Mouse (Mus musculus): ENCODE measurements around the gene Hba-x. TPM values are rescaled to one million over a fixed set of nuclear protein-coding genes. Genes with fewer than 3 reads are reported as not detected.

Gene Hba-x
- not detected for polyA plus RNA-seq (2014; fragmentation: Illumina TruSeq; extraction: RNeasy Lipid Tissue Mini Kit (QIAGEN cat#74804); ENCODE audit: insufficient read depth, low read depth, low replicate concordance)

GRCm38 (mm10) chr11:32276347-32276746, at the start of gene Hba-x:
Hba-x (plus strand) TSS chr11:32276400.

DNA sequence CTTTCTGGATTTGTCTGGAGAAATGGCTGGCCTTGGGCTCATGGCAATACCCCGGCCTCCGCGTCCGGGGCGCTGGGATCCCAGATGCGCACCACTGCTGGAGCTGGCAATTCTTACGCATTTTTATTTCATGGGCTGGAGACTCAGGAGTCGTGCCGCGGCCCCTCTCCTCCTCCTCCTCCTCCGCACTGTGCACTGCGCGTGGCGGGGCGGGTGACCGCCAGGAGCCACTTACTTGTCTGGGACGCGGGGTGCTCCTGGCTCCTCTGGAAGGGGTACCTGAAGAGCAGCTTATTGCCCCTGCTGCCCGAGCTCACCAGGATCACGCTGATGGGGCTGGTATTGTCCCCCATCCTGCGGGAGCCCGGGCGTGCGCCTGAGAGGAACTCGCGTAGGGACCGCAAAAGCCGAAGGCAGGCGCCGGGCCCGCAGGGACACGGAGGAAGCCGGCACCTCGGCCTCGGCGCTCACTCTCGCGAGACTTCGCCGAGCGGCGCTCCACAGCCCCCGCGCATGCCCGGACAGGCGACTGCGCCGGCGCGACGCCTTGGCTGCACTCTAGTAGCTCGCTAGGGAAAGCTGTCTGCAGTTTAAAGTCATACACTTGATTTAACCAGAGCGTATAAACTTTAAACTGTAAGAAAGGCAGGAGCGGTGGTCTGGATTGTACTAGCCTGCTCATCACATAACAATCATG, 8.9 kb upstream of the Hba-x start, which contains the start of gene Nprl3:
Gene Nprl3 (minus strand): TSS at position 520 of the 697 bp plus-strand sequence.

DNA sequence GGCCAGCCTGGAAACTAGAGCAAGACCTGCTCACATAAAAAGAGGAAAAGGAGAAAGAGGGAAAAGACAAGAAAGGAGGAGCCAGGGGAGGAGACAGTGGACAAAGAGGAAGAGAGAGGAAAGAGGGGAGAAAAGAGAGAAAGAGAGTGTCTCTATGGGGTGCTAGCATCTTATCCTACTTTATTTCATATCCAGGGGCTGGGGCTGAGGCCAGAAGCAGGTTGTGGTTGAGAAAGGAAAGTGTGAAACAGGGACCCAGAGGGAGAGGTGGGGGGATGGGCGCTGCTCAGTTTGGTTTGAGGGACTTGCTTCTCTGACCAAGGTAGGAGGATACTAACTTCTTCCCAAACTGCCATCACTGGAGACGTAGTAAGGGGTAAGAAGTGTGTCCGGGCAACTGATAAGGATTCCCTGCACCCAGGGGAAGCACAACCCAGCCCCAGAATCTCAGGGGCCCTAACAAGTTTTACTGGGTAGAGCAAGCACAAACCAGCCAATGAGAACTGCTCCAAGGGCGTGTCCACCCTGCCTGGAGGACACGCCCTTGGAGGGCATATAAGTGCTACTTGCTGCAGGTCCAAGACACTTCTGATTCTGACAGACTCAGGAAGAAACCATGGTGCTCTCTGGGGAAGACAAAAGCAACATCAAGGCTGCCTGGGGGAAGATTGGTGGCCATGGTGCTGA, 7.0 kb downstream of the Hba-x start, which contains the start of gene Hba-a1:
Gene Hba-a1 (plus strand): TSS at position 421 of the 687 bp plus-strand sequence.

DNA sequence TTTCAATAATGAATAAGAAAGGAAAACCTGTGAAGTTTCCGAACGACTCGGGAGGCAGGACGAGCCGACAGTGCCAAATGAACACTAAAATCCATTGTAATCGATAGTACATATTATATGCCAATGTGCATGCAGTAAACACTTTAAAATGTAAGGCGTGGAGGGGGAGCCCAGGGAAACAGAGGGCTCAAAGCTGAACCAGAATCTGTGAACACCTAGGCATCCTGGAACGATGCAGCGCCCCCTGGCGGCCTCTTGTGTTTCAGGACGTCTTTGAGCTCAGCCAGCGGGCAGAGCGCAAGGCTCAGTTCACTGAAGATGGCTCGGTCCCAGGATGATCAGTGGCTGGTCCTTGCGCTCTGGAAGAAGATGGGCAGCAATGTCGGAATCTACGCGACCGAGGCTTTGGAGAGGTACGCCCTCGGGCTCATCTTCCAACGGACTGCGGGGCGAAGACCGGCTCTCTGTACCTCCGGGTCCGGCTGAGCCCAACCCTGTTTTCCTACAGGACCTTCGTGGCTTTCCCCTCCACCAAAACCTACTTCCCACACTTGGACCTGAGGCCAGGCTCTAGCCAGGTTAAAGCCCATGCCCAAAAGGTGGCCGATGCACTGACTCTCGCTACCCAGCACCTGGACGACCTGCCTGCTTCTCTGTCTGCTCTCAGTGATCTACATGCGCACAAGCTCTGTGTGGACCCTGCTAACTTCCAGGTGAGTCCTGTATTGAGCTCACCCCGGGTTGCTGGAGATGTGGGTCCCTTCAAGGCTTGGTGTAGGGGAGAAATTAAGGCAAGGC, 10.7 kb downstream of the Hba-x start, which contains the start of gene Hbq1b:
Gene Hbq1b (plus strand): TSS at position 271 of the 798 bp plus-strand sequence.

GRCm38 (mm10) chr11:32296203-32296602, 20.0 kb downstream of the Hba-x start, which contains the start of gene Hba-a2:
Hba-a2 (plus strand) TSS chr11:32296489.

DNA sequence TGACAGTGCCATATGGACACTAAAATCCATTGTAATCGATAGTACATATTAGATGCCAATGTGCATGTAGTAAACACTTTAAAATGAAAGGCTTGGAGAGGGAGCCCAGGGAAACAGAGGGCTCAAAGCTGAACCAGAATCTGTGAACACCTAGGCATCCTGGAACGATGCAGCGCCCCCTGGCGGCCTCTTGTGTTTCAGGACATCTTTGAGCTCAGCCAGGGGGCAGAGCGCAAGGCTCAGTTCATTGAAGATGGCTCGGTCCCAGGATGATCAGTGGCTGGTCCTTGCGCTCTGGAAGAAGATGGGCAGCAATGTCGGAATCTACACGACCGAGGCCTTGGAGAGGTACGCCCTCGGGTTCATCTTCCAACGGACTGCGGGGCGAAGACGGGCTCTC, 23.7 kb downstream of the Hba-x start, which contains the start of gene Hbq1a:
Gene Hbq1a (plus strand): TSS at position 205 of the 400 bp plus-strand sequence.

Other genes with a start within 250 kb of the Hba-x start
- 0.74 TPM for gene Il9r, start 76.1 kb upstream of the Hba-x start, polyA plus RNA-seq (2014; fragmentation: Illumina TruSeq; extraction: RNeasy Lipid Tissue Mini Kit (QIAGEN cat#74804); ENCODE audit: insufficient read depth, low read depth, low replicate concordance)
- gene Snrnp25, start 71.0 kb upstream of the Hba-x start, polyA plus RNA-seq (2014; fragmentation: Illumina TruSeq; extraction: RNeasy Lipid Tissue Mini Kit (QIAGEN cat#74804); ENCODE audit: insufficient read depth, low read depth, low replicate concordance), result 24.2 TPM
- gene Rhbdf1, start 54.1 kb upstream of the Hba-x start, polyA plus RNA-seq (2014; fragmentation: Illumina TruSeq; extraction: RNeasy Lipid Tissue Mini Kit (QIAGEN cat#74804); ENCODE audit: insufficient read depth, low read depth, low replicate concordance), result 19.5 TPM
- gene Mpg, start 49.9 kb upstream of the Hba-x start, polyA plus RNA-seq (2014; fragmentation: Illumina TruSeq; extraction: RNeasy Lipid Tissue Mini Kit (QIAGEN cat#74804); ENCODE audit: insufficient read depth, low read depth, low replicate concordance), result 12.7 TPM
- gene Nprl3, start 8.7 kb upstream of the Hba-x start, polyA plus RNA-seq (2014; fragmentation: Illumina TruSeq; extraction: RNeasy Lipid Tissue Mini Kit (QIAGEN cat#74804); ENCODE audit: insufficient read depth, low read depth, low replicate concordance), result 11.5 TPM
- gene Hba-a1, start 7.1 kb downstream of the Hba-x start, polyA plus RNA-seq (2014; fragmentation: Illumina TruSeq; extraction: RNeasy Lipid Tissue Mini Kit (QIAGEN cat#74804); ENCODE audit: insufficient read depth, low read depth, low replicate concordance), result 9,126 TPM
- not detected for gene Hbq1b, start 10.6 kb downstream of the Hba-x start, polyA plus RNA-seq (2014; fragmentation: Illumina TruSeq; extraction: RNeasy Lipid Tissue Mini Kit (QIAGEN cat#74804); ENCODE audit: insufficient read depth, low read depth, low replicate concordance)
- gene Hba-a2, start 20.1 kb downstream of the Hba-x start, polyA plus RNA-seq (2014; fragmentation: Illumina TruSeq; extraction: RNeasy Lipid Tissue Mini Kit (QIAGEN cat#74804); ENCODE audit: insufficient read depth, low read depth, low replicate concordance), result 14,852 TPM
- gene Hbq1a, start 23.7 kb downstream of the Hba-x start, polyA plus RNA-seq (2014; fragmentation: Illumina TruSeq; extraction: RNeasy Lipid Tissue Mini Kit (QIAGEN cat#74804); ENCODE audit: insufficient read depth, low read depth, low replicate concordance), result 1.6 TPM
- gene Sh3pxd2b, start 71.4 kb downstream of the Hba-x start, polyA plus RNA-seq (2014; fragmentation: Illumina TruSeq; extraction: RNeasy Lipid Tissue Mini Kit (QIAGEN cat#74804); ENCODE audit: insufficient read depth, low read depth, low replicate concordance), result 3.6 TPM
- 5.0 TPM for gene Ubtd2, start 179.0 kb downstream of the Hba-x start, polyA plus RNA-seq (2014; fragmentation: Illumina TruSeq; extraction: RNeasy Lipid Tissue Mini Kit (QIAGEN cat#74804); ENCODE audit: insufficient read depth, low read depth, low replicate concordance)

All from lung, adult 10 weeks (tissue).